Mouse (Mus musculus) G1E (cell line): ENCODE data around the gene Alyref2. TPM values are rescaled to one million over a fixed set of nuclear protein-coding genes. Genes with fewer than 3 reads are reported as not detected.

ENCODE experiments used
- ATAC-seq: 2 replicates; pipeline ENCODE4 v1.8.0; 2016; ENCODE audit warnings: mild to moderate bottlenecking; ENCODE audit not compliant: insufficient number of reproducible peaks, poor library complexity, low FRiP score, severe bottlenecking; ENCODE audit errors: extremely low read depth
- DNase-seq: peaks from one replicate; pipeline ENCODE4 v3.0.0; 2012; ENCODE audit warnings: low spot score
- H3K27me3 ChIP-seq: 2 replicates; pipeline ENCODE4 v1.6.1; 2012; ENCODE audit warnings: mild to moderate bottlenecking, low read length, inconsistent platforms; ENCODE audit not compliant: insufficient read depth
- H3K36me3 ChIP-seq: replicated peaks from 2 replicates; pipeline ENCODE3; 2012; ENCODE audit warnings: mild to moderate bottlenecking, inconsistent platforms
- H3K4me1 ChIP-seq: 2 replicates; pipeline ENCODE4 v1.6.1; 2012; ENCODE audit warnings: low read depth, low read length, inconsistent platforms, mixed read lengths; ENCODE audit not compliant: insufficient read depth
- H3K4me3 ChIP-seq: 2 replicates; pipeline ENCODE4 v1.5.1; 2012; ENCODE audit warnings: low read depth, mild to moderate bottlenecking, inconsistent platforms, low read length, moderate library complexity, mixed read lengths
- H3K9me3 ChIP-seq: replicated peaks from 2 replicates; pipeline ENCODE4 v1.6.1; 2012; ENCODE audit warnings: inconsistent platforms
- CTCF ChIP-seq: IDR thresholded peaks from 2 replicates; pipeline ENCODE4 v1.5.1; 2012; ENCODE audit warnings: low read depth, low read length, inconsistent platforms, mixed read lengths
- GATA1 ChIP-seq: IDR thresholded peaks from 2 replicates; pipeline ENCODE4 v1.6.1; 2012; ENCODE audit warnings: borderline replicate concordance, low read length, inconsistent platforms, mixed read lengths
- GATA2 ChIP-seq: IDR thresholded peaks from 2 replicates; pipeline ENCODE4 v1.6.1; 2012; ENCODE audit warnings: low read depth, low read length, inconsistent platforms, borderline replicate concordance
- POLR2AphosphoS5 ChIP-seq: IDR thresholded peaks from 2 replicates; pipeline ENCODE4 v1.6.1; 2012; ENCODE audit warnings: low read depth, low read length, inconsistent platforms; ENCODE audit not compliant: insufficient replicate concordance
- TAL1 ChIP-seq: conservative IDR thresholded peaks from 2 replicates; pipeline ENCODE4 v1.6.1; 2012; ENCODE audit warnings: low read depth, low read length, inconsistent platforms, mixed read lengths
- polyA plus RNA-seq: library from polyadenylated mRNA; stranded (reverse); fragments of >175 nt; gene quantifications from 2 replicates; pipeline ENCODE4 v1.2.3, GENCODE M21; 2012
- total RNA-seq, 2 experiments: library from RNA; stranded (forward) in 1 of 2; stranded (reverse) in 1 of 2; fragments of 200-1000 nt in 1 of 2; fragments of >200 nt in 1 of 2; fragmentation: Nextera tagmentation in 1 of 2; gene quantifications; 2 replicates each; pipeline ENCODE4 v1.2.3; 2014 to 2017

Gene Alyref2
- total RNA-seq (2014; fragmentation: Nextera tagmentation) (5.7 and 6.2 TPM in 2 replicates), total RNA-seq (2017) (4.5 and 6.6 TPM in 2 replicates), polyA plus RNA-seq (10.5 and 10.7 TPM in 2 replicates)

DNA sequence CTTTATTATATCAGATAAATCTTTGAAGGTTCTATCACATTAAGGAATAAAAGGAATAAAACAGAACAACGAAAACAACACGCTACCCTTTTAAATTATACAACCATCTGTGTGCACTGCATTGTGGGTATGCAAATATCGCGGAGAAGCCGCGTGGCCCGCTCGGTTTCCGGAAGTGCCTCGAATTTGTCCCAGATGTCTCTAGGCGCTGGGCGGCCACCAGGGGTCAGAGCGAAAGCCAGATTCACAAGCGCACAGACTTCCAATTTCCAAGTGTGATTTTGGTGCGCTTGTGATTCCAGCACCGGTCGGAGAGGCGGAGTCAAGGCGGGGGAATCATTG, at the start of gene Alyref2:
Gene Alyref2 (plus strand): TSS at position 229 of the 342 bp plus-strand sequence.
- no peaks in the 10 kb centered on the region for H3K27me3 ChIP-seq
- H3K36me3 ChIP-seq, result peaks cover 3% of the 10 kb centered on the region
- H3K4me3 ChIP-seq, result peak within 1 kb of the TSS; percentile 79
- H3K4me1 ChIP-seq, result peaks cover 36% of the 10 kb centered on the region
- ATAC-seq (peak; percentile 56), DNase-seq (peak; percentile 73)
- H3K9me3 ChIP-seq, result no peaks in the 10 kb centered on the region
- TF ChIP-seq CTCF (0 out of 2 replicates have a peak, but pooled peaks have one; percentile 33), GATA2 (no peak), TAL1 (no peak)

DNA sequence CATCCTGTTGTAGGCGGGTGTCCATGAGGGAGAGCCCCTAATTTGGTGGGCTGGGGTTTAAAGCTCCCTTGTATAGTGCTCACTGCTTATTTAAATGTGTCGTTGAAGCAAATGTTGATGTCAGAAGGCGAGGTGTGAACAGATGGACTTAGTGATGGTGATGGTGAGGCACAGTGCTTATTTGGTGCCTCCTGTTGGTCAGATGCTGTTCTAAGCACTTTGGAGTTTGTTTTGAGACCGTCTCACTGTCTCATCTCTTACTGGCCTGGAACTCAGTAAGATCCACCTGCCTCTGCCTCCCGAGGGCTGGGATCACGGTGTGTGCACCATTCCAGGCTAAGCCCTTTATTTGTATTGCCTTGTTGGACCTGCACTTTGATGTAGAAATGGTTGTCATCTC, 48.4 kb upstream of the Alyref2 start:
- H3K27me3 ChIP-seq, result peaks cover 9% of the 10 kb centered on the region
- DNase-seq, result no peak
- no peaks in the 10 kb centered on the region for H3K9me3 ChIP-seq
- TF ChIP-seq POLR2AphosphoS5 (no peak), GATA1 (no peak), CTCF (no peak), TAL1 (no peak), GATA2 (no peak)
- H3K36me3 ChIP-seq, result no peaks in the 10 kb centered on the region
- no peak overlapping the region for H3K4me3 ChIP-seq
- no peaks in the 10 kb centered on the region for H3K4me1 ChIP-seq
- ATAC-seq, result no peak

DNA sequence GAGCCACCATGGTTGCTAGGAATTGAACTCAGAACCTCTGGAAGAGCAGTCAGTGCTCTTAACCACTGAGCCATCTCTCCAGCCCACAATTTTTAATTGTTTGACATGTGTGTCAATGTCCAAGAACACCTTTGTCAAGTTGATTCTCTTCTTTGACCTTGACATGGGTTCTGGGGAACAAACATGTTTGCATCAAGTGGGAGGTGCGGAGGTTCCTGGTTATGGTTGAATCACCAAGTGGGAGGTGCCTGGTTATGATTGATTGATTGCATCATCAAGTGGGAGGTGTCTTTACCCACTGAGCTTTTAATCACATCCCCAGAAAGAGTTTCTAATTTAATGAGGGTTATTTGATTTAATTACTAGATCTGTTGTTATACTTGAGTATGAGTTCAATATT, 45.7 kb upstream of the Alyref2 start:
- Histone ChIP-seq H3K36me3 (no peaks in the 10 kb centered on the region), H3K27me3 (peaks cover 15% of the 10 kb centered on the region), H3K4me3 (no peak overlapping the region), H3K4me1 (no peaks in the 10 kb centered on the region), H3K9me3 (no peaks in the 10 kb centered on the region)
- no peak for TF ChIP-seq GATA1
- TF ChIP-seq POLR2AphosphoS5, result no peak
- TF ChIP-seq GATA2, result no peak
- TF ChIP-seq CTCF, result no peak
- no peak for TF ChIP-seq TAL1
- DNase-seq (no peak), ATAC-seq (no peak)

DNA sequence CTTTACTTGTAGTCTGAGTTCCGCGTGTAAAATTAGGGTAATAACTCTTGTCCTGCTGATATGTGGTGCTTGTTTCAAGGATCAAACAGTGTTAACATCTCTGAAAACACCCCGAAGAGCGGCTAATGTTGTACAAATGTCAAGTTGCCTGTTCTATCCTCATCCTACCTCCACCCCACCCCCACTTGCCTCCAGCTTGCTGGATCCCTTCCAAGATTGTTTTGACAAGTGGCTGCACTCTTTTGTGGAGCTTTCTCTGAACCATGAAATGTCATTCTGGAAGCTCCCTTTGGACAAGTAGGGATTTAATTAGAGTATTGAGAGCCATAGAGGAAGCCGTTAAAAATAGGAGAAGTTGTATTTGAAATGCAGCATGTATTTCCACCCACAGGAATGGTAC, 43.5 kb upstream of the Alyref2 start:
- Histone ChIP-seq H3K9me3 (no peaks in the 10 kb centered on the region), H3K4me1 (no peaks in the 10 kb centered on the region)
- no peak for DNase-seq

DNA sequence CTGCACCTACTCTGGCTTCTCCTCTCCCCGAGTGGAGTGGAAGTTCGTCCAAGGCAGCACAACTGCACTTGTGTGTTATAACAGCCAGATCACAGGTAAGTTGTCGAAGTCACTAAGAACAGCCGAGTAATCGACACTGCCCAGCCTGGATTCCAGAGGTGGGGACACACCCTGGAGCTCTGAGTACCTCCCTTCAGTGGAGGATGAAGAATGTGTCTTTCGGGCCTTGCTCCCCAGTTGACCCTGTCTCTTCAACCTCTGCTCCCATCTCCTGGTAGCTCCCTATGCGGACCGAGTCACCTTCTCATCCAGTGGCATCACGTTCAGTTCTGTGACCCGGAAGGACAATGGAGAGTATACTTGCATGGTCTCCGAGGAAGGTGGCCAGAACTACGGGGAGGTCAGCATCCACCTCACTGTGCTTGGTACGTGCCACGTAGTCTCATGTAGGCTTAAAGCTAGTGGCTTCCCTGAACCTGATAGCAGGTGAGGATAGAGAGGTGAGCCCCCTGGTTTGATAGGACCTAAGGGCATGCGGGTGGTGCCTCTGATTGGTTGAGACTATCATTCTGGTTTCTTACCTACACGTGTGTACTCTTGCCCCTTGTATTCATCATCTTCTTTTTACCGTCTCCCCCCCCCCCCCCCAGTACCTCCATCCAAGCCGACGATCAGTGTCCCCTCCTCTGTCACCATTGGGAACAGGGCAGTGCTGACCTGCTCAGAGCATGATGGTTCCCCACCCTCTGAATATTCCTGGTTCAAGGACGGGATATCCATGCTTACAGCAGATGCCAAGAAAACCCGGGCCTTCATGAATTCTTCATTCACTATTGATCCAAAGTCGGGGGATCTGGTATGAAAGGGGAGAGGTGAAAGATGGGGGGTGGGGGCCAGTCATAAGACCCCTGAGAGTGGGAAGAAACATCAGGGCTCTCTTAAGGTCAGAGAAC, 42.5 kb upstream of the Alyref2 start:
- H3K4me1 ChIP-seq, result no peaks in the 10 kb centered on the region
- H3K36me3 ChIP-seq, result no peaks in the 10 kb centered on the region
- TF ChIP-seq CTCF (no peak), GATA2 (no peak), POLR2AphosphoS5 (no peak), TAL1 (no peak)

More for the DNA sequence above, 43.5 kb upstream of the Alyref2 start:
- peaks cover 15% of the 10 kb centered on the region for H3K27me3 ChIP-seq
- no peaks in the 10 kb centered on the region for H3K36me3 ChIP-seq
- no peak for ATAC-seq
- no peak for TF ChIP-seq POLR2AphosphoS5
- TF ChIP-seq CTCF, result no peak
- no peak for TF ChIP-seq TAL1
- TF ChIP-seq GATA2, result no peak
- TF ChIP-seq GATA1, result no peak
- H3K4me3 ChIP-seq, result no peak overlapping the region

DNA sequence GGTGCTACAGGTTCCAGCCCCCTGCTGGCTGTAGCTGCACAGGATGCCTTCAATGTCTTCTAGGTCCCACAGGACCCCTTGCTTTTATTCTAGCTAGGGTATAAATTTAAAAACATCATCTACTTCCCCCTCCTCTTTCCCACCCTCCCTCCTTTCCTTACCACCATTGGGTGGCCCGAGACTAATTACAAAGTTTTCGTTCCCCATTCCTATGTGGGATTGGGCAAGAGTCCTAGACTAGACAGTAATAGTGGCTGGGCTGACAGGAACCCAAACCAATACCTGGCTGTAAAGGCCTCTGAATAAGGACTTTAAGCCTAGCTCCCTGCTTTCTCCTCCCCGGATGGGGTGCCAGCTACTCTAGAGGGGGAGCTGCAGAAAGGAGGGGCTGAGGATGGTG, 40.1 kb upstream of the Alyref2 start:
- no peaks in the 10 kb centered on the region for H3K4me1 ChIP-seq
- no peak for TF ChIP-seq POLR2AphosphoS5
- TF ChIP-seq CTCF, result no peak
- no peak for TF ChIP-seq TAL1
- TF ChIP-seq GATA2, result no peak
- TF ChIP-seq GATA1, result no peak
- H3K36me3 ChIP-seq, result no peaks in the 10 kb centered on the region
- no peak for DNase-seq
- H3K27me3 ChIP-seq, result peaks cover 13% of the 10 kb centered on the region
- no peaks in the 10 kb centered on the region for H3K9me3 ChIP-seq
- no peak overlapping the region for H3K4me3 ChIP-seq
- no peak for ATAC-seq

More for the DNA sequence above, 42.5 kb upstream of the Alyref2 start:
- ATAC-seq, result no peak
- Histone ChIP-seq H3K4me3 (no peak overlapping the region), H3K9me3 (no peaks in the 10 kb centered on the region), H3K27me3 (peaks cover 13% of the 10 kb centered on the region)
- no peak for DNase-seq
